In the genomic region with DNA sequence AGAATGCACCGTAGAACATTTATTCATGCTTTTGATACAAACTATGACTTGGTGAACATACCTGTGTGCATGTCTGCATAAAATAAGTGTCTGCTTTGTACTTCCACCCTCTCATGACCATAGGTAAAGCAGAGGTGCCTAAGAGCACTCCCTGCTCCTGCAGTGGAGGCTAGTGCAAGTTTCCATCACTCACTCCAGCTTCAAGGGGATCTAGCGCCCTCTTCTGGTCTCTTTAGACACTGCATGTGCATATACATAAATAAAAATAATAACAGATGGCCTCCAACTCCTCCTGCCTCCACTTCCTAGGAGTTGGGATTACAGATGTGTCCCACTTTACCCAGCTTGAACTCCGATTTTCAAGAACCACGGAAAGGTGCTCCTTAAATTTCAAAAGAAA, we compare ENCODE assay signal across 10 mouse cellular contexts. TPM values are rescaled to one million over a fixed set of nuclear protein-coding genes. Genes with fewer than 3 reads are reported as not detected.
A peak's percentile ranks its signal among the peaks of the same experiment; 100 is the strongest.
DNase-seq lines count a peak whose midpoint lies in the region; ATAC-seq lines count a peak whose summit lies in the region.
"Had no signal": no experiment of that assay in that cellular context is flagged by ENCODE, and none has a peak within 500 bp of the region (broad histone marks: within the 10 kb centered on the region; RNA-seq: fewer than 3 reads in every experiment).

No protein-coding gene starts in this region.

- H3K4me2 ChIP-seq in heart, embryonic 12.5 days: no peak overlapping the region
- no peak overlapping the region for H3K4me2 ChIP-seq in forebrain, embryonic 16.5 days (ENCODE audit: low read length)
- H3K4me2 ChIP-seq: limb, embryonic 13.5 days; stomach, embryonic 15.5 days had no signal

- H3K4me1 ChIP-seq in heart, embryonic 12.5 days (replicated peaks): no peaks in the 10 kb centered on the region
- no peaks in the 10 kb centered on the region for H3K4me1 ChIP-seq in forebrain, embryonic 16.5 days (replicated peaks; ENCODE audit: control insufficient read depth, insufficient read depth, low read length)
- H3K4me1 ChIP-seq: limb, embryonic 13.5 days; stomach, embryonic 15.5 days had no signal

- no peaks in the 10 kb centered on the region for H3K27me3 ChIP-seq in heart, embryonic 12.5 days (replicated peaks)
- no peaks in the 10 kb centered on the region for H3K27me3 ChIP-seq in forebrain, embryonic 16.5 days (replicated peaks; ENCODE audit: control insufficient read depth, insufficient read depth, low read length)
- H3K27me3 ChIP-seq: limb, embryonic 13.5 days; stomach, embryonic 15.5 days had no signal

- no peak overlapping the region for H3K4me3 ChIP-seq in heart, embryonic 12.5 days
- no peak overlapping the region for H3K4me3 ChIP-seq in forebrain, embryonic 16.5 days (replicated peaks; ENCODE audit: low read length)
- H3K4me3 ChIP-seq: limb, embryonic 13.5 days; stomach, embryonic 15.5 days had no signal

- peaks cover 8% of the 10 kb centered on the region for H3K9me3 ChIP-seq in heart, embryonic 12.5 days (replicated peaks)
- no peaks in the 10 kb centered on the region for H3K9me3 ChIP-seq in forebrain, embryonic 16.5 days (ENCODE audit: control insufficient read depth, low read length)
- H3K9me3 ChIP-seq: stomach, embryonic 15.5 days had no signal

- peak; percentile 26 to 65 for DNase-seq in heart, postnatal 10 days
- peak; percentile 55 for DNase-seq in right cerebral cortex, postnatal 4 days
- no peak for DNase-seq in right cerebral cortex, postnatal 36 days (ENCODE audit: low spot score in 2 of 2)
- DNase-seq in cerebellum, postnatal 10 days: peak; percentile 56 to 70
- DNase-seq in kidney, postnatal 4 days: peak; percentile 53 to 62
- peak; percentile 43 for DNase-seq in retina, postnatal 7 days (ENCODE audit: low read depth, low spot score)

- H3K9ac ChIP-seq in heart, embryonic 12.5 days: no peak overlapping the region
- H3K9ac ChIP-seq in forebrain, embryonic 16.5 days (replicated peaks; ENCODE audit: low read depth, low read length): no peak overlapping the region
- H3K9ac ChIP-seq: limb, embryonic 13.5 days; stomach, embryonic 15.5 days had no signal

- H3K27ac ChIP-seq in heart, embryonic 12.5 days (ENCODE audit: poor library complexity, severe bottlenecking): no peak overlapping the region
- no peak overlapping the region for H3K27ac ChIP-seq in forebrain, embryonic 16.5 days (ENCODE audit: low read length)
- H3K27ac ChIP-seq: limb, embryonic 13.5 days; stomach, embryonic 15.5 days had no signal

- 58% methylated on average over 4 of the region's 4 CpGs for WGBS in heart, embryonic 12.5 days
- WGBS in forebrain, embryonic 16.5 days: 62% methylated on average over 4 of the region's 4 CpGs

- H3K36me3 ChIP-seq in heart, embryonic 12.5 days: peaks cover 74% of the 10 kb centered on the region
- H3K36me3 ChIP-seq in forebrain, embryonic 16.5 days (ENCODE audit: control insufficient read depth, insufficient read depth): peaks cover 21% of the 10 kb centered on the region

- intact Hi-C loops in heart, postnatal 10 days (cut with DNase I): no loop called here

- no peak for ATAC-seq in heart, embryonic 12.5 days (ENCODE audit: insufficient number of reproducible peaks, low FRiP score)
- ATAC-seq in forebrain, embryonic 16.5 days: no peak

RNA-seq across cellular contexts. Expression of a gene that starts 7.9 kb away (rescaled TPM):
- total RNA-seq in heart, postnatal 10 days (2021): 10 to 100 TPM; 72.8 to 77.8 TPM
- 97.7 and 101 TPM in 2 replicates for polyA plus RNA-seq in heart, embryonic 12.5 days (2016; fragmentation: Nextera tagmentation; extraction: Ambion mirVana)
- 99.2 and 109 TPM in 2 replicates for polyA plus RNA-seq in forebrain, embryonic 16.5 days (2015; fragmentation: Nextera tagmentation; extraction: Ambion mirVana)

RNA-seq across cellular contexts. Expression of a gene that starts 25.7 kb away (rescaled TPM):
- total RNA-seq in heart, postnatal 10 days (2021): 10 to 100 TPM; 18.2 to 19.6 TPM
- 17.7 and 19.3 TPM in 2 replicates for polyA plus RNA-seq in heart, embryonic 12.5 days (2016; fragmentation: Nextera tagmentation; extraction: Ambion mirVana)
- polyA plus RNA-seq in forebrain, embryonic 16.5 days (2015; fragmentation: Nextera tagmentation; extraction: Ambion mirVana): 22.6 and 25.1 TPM in 2 replicates

Comparison
In these comparisons a context has a peak if more than half of its experiments do, and no peak if none do; other contexts are left out.
1. DNase-seq: peak in heart, postnatal 10 days (2 of 2), right cerebral cortex, postnatal 4 days (single experiment), cerebellum, postnatal 10 days (2 of 2), kidney, postnatal 4 days (2 of 2) and retina, postnatal 7 days (single experiment); none in right cerebral cortex, postnatal 36 days (0 of 2).